Mouse (Mus musculus) embryonic facial prominence, embryonic 14.5 days (tissue): ENCODE results near the gene Rpl10. TPM values are rescaled to one million over a fixed set of nuclear protein-coding genes. Genes with fewer than 3 reads are reported as not detected.
A peak's percentile ranks its signal among the peaks of the same experiment; 100 is the strongest.

Experiments used
- ATAC-seq: fragments of 200-750 bp; cut with Nextera tagmentation; 2 replicates; pipeline ENCODE4 v1.8.0; 2017; ENCODE audit warnings: low read depth, moderate number of reproducible peaks, moderate TSS enrichment
- DNase-seq: peaks from one replicate; pipeline ENCODE4 v3.0.0-alpha.2; 2015; ENCODE audit warnings: low spot score
- H3K27ac ChIP-seq: fragments of 300-500 bp; sonication (generic); replicated peaks from 2 replicates; pipeline ENCODE4 v1.5.1; 2014; ENCODE audit warnings: low read depth, mild to moderate bottlenecking, low read length, moderate library complexity
- H3K27me3 ChIP-seq: fragments of 300-500 bp; sonication (generic); replicated peaks from 2 replicates; pipeline ENCODE4 v1.6.1; 2014; ENCODE audit warnings: low read length; ENCODE audit not compliant: control insufficient read depth, insufficient read depth
- H3K36me3 ChIP-seq: fragments of 300-500 bp; sonication (generic); 2 replicates; pipeline ENCODE4 v1.6.1; 2014; ENCODE audit warnings: low read length, mixed read lengths; ENCODE audit not compliant: control insufficient read depth, insufficient read depth
- H3K4me1 ChIP-seq: fragments of 300-500 bp; sonication (generic); 2 replicates; pipeline ENCODE4 v1.6.1; 2014; ENCODE audit warnings: antibody characterized with exemption, low read length; ENCODE audit not compliant: control insufficient read depth, insufficient read depth
- H3K4me2 ChIP-seq: fragments of 300-500 bp; sonication (generic); 2 replicates; pipeline ENCODE4 v1.6.1; 2014; ENCODE audit warnings: low read depth, mild to moderate bottlenecking, low read length, moderate library complexity, mixed read lengths
- H3K4me3 ChIP-seq: fragments of 300-500 bp; sonication (generic); 2 replicates; pipeline ENCODE4 v1.5.1; 2014; ENCODE audit warnings: low read depth, mild to moderate bottlenecking, low read length
- H3K9ac ChIP-seq: fragments of 300-500 bp; sonication (generic); 2 replicates; pipeline ENCODE4 v1.6.1; 2014; ENCODE audit warnings: low read depth, mild to moderate bottlenecking, low read length, moderate library complexity, mixed read lengths
- H3K9me3 ChIP-seq: fragments of 300-500 bp; sonication (generic); 2 replicates; pipeline ENCODE4 v1.6.1; 2016; ENCODE audit warnings: low read length; ENCODE audit not compliant: control insufficient read depth
- WGBS: fragments of 180-500 bp; shearing (Covaris S2); extraction: QIAGEN DNeasy Blood & Tissue Kit; methylation state at CpG from one replicate; pipeline ENCODE4 v1.1.7; 2014; 5-methylcytosine and 5-hydroxymethylcytosine counted together
- polyA plus RNA-seq: library from polyadenylated mRNA; unstranded; fragments of >200 nt; fragmentation: Nextera tagmentation; extraction: Ambion mirVana; gene quantifications from 2 replicates; pipeline ENCODE4 v1.2.1, GENCODE M21; 2014

The Rpl10 gene
- polyA plus RNA-seq, 1 experiment from 2014 or later, result 935 TPM

DNA sequence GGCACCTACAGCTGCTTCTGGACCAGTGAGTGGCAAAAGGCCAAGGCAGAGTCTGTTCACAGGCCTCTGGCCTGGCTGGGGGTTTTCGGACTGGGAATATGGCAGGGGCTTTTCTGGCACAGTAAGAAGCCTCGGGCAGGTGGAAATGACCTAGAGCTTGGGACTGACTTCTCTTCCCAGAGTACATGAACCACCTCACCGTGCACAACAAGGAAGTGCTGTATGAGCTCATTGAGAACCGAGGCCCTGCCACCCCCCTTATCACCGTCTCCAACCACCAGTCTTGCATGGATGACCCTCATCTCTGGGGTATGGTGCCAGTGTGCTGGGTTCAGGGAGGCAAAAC lies 12.5 kb downstream of the Rpl10 start:
- no peak for ATAC-seq
- Histone ChIP-seq H3K27me3 (no peaks in the 10 kb centered on the region), H3K9ac (peak overlapping the region; percentile 77), H3K4me1 (no peaks in the 10 kb centered on the region), H3K9me3 (no peaks in the 10 kb centered on the region), H3K4me2 (peak overlapping the region; percentile 66), H3K4me3 (peak overlapping the region; percentile 62), H3K27ac (peak overlapping the region; percentile 87), H3K36me3 (no peaks in the 10 kb centered on the region)
- DNase-seq, result no peak
- 23% methylated on average over 5 of the region's 5 CpGs for WGBS

DNA sequence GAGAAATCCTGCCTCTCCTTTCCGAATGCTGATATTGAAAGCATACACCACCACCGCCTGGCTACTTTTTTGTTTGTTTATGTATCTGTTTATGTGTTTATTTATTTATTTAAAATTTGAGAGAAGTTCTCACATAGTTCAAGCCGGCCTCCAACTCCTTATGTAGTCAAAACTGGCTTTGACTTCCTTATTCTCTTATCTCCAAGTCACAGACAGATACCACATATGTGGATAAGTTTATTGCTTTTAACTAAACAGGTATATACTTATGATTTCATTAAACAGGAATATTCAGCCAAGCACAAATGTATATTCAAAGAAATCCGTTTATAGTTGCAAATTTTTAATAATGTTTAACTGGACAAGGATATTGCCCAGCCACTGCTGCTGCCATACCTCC lies 22.8 kb downstream of the Rpl10 start:
- WGBS, result 78% methylated on average over 4 of the region's 4 CpGs

DNA sequence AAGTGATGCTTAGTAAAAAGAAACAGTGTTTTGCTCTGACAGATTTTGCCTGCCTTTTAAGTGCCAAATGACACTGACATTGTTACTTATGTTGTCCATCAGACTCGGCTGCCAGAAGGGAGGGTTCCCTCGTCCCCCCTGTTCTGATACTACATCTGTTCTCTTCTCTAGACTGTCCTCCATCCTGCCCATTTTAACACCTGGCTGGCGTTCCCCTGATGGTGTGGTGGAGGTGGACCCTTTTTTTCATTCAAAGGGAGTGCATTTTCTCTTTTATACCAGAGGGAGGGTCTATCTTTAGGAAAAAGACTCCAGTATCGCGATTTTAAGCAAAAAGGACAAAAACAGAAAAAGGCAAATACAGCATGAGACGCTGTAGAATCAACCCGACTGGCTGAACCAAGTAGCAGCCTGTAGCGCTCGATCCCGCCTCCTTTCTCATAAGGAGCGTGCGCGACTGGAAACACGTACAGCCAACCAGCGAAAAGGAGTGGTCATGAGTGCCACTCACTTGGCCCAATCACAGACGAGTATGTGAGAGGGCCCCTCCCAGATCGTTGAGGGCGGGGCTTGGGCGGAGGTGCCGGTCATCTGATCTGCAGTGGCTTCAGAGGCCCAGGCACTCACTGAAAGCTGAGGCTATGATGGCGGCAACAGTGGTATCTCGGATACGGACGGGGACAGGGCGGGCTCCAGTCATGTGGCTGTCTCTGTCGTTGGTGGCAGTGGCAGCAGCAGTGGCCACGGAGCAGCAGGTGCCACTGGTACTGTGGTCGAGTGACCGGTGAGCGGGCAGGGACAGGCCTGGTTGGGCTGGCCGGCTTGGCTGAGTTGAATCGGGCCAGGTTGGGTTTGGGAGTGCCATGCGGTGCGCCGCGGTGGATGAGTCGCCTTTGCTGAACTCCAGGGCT lies 26.2 kb downstream of the Rpl10 start, which contains the start of gene Atp6ap1:
Gene Atp6ap1, plus strand, starts transcription at position 560 of the 911 bp plus-strand sequence.
- peak within 1 kb of the TSS; percentile 74 for H3K27ac ChIP-seq
- DNase-seq (peak; percentile 97), ATAC-seq (peak; percentile 99)
- no peaks in the 10 kb centered on the region for H3K4me1 ChIP-seq
- H3K4me2 ChIP-seq, result peak within 1 kb of the TSS; percentile 62
- H3K36me3 ChIP-seq, result 0 out of 2 replicates have a peak, but pooled peaks cover 13% of the 10 kb centered on the region
- no peaks in the 10 kb centered on the region for H3K27me3 ChIP-seq
- peak within 1 kb of the TSS; percentile 80 for H3K9ac ChIP-seq
- H3K4me3 ChIP-seq, result peak within 1 kb of the TSS; percentile 61
- 15% methylated on average over 27 of the region's 37 CpGs for WGBS
- no peaks in the 10 kb centered on the region for H3K9me3 ChIP-seq

More for the DNA sequence above, 22.8 kb downstream of the Rpl10 start:
- ATAC-seq, result no peak
- Histone ChIP-seq H3K4me2 (no peak overlapping the region), H3K36me3 (0 out of 2 replicates have a peak, but pooled peaks cover 7% of the 10 kb centered on the region), H3K4me3 (no peak overlapping the region), H3K9ac (no peak overlapping the region), H3K4me1 (no peaks in the 10 kb centered on the region), H3K9me3 (no peaks in the 10 kb centered on the region), H3K27me3 (no peaks in the 10 kb centered on the region), H3K27ac (no peak overlapping the region)
- no peak for DNase-seq

DNA sequence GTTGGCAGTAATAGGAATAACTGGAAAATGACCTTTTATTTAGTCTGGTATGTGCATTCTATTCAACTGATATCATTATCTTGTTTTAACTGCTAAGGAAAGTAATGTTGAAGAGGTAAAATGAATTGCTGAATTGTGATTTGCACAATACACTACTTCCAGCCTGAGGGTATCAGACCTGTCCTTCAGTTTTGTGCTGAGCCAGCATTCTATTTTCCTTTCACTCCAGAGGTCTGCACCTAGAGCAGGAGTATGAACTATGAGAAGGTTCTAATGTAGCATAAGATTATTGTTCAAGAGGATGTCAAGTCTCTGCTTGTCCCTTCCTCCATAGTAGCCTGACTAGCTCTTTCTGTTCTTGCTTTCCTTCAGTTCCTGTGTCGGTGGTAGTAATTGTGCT lies 27.7 kb downstream of the Rpl10 start:
- Histone ChIP-seq H3K27ac (no peak overlapping the region), H3K27me3 (no peaks in the 10 kb centered on the region), H3K36me3 (0 out of 2 replicates have a peak, but pooled peaks cover 25% of the 10 kb centered on the region), H3K4me1 (no peaks in the 10 kb centered on the region), H3K4me3 (no peak overlapping the region), H3K9ac (no peak overlapping the region), H3K4me2 (no peak overlapping the region), H3K9me3 (no peaks in the 10 kb centered on the region)
- WGBS, result 73% methylated on average over 1 of the region's 1 CpGs
- DNase-seq, result no peak
- ATAC-seq, result no peak

DNA sequence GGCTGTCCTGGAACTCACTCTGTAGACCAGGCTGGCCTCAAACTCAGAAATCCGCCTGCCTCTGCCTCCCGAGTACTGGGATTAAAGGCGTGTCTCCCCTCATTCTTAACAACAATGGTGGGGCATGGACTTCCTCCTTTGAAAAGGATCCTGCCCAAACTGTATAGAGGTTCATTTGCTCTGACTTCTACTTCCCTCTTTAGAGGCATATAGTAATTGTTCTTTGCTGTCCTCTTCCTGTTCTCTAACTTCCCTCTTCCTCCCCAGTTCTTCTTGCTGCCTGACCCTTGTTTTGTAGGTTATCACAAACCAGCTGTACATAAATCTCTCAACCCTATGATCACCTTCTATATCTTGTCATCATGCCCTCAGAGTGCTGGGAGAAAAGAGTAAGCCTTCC lies 29.1 kb downstream of the Rpl10 start:
- no peak overlapping the region for H3K4me3 ChIP-seq
- no peaks in the 10 kb centered on the region for H3K9me3 ChIP-seq
- H3K4me2 ChIP-seq, result no peak overlapping the region
- no peak overlapping the region for H3K27ac ChIP-seq
- H3K4me1 ChIP-seq, result no peaks in the 10 kb centered on the region
- 86% methylated on average over 3 of the region's 3 CpGs for WGBS
- no peaks in the 10 kb centered on the region for H3K27me3 ChIP-seq
- ATAC-seq, result no peak
- no peak for DNase-seq
- H3K36me3 ChIP-seq, result 0 out of 2 replicates have a peak, but pooled peaks cover 25% of the 10 kb centered on the region
- H3K9ac ChIP-seq, result no peak overlapping the region

DNA sequence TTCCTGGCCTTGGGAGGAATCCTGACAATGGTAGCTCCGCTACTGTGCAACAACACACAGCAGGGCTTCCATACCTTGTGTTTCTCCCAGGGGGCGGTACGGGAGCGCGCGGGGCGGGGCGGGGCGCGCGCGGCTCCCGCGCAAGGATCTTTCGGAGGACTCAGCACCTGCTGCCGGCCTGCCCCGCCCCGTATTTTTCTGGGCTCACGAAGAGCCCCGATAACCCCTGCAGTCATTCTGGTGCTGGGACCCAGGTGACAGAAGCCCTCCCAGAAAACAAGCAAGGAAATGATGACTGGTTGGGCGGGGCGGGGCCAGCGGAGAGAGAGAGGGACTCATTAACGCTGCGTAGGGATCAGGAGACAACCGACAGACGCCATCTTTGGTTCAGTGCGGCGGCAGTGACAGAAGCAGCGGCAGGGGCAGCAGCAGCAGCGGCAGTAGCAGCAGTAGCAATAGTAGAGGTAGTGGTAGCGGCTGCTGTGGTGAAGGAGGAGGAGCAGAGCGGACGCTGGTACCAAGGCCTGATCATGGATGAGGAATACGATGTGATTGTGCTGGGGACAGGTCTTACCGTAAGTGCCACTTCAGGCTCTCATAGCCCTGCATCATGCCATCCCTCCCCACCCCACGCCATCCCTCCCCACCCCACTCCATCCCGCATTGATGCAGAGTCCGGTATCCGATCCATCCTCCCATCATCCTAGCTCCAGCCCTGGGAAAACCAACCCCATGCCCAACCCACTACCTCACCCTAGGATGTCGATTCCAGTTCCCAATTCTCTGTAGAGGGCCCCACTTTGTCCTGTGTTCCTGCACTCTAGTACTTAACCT lies 34.5 kb downstream of the Rpl10 start, which contains the start of gene Gdi1:
Gene Gdi1, plus strand, starts transcription at position 132 of the 834 bp plus-strand sequence.
- DNase-seq (peak; percentile 80), ATAC-seq (peak; percentile 88)
- peak within 1 kb of the TSS; percentile 57 for H3K4me3 ChIP-seq
- H3K27me3 ChIP-seq, result no peaks in the 10 kb centered on the region
- WGBS, result 17% methylated on average over 27 of the region's 41 CpGs
- peaks cover 55% of the 10 kb centered on the region for H3K36me3 ChIP-seq
- no peaks in the 10 kb centered on the region for H3K9me3 ChIP-seq
- peak within 1 kb of the TSS; percentile 74 for H3K9ac ChIP-seq
- peak within 1 kb of the TSS; percentile 56 for H3K4me2 ChIP-seq
- peak within 1 kb of the TSS; percentile 89 for H3K27ac ChIP-seq
- H3K4me1 ChIP-seq, result no peaks in the 10 kb centered on the region

DNA sequence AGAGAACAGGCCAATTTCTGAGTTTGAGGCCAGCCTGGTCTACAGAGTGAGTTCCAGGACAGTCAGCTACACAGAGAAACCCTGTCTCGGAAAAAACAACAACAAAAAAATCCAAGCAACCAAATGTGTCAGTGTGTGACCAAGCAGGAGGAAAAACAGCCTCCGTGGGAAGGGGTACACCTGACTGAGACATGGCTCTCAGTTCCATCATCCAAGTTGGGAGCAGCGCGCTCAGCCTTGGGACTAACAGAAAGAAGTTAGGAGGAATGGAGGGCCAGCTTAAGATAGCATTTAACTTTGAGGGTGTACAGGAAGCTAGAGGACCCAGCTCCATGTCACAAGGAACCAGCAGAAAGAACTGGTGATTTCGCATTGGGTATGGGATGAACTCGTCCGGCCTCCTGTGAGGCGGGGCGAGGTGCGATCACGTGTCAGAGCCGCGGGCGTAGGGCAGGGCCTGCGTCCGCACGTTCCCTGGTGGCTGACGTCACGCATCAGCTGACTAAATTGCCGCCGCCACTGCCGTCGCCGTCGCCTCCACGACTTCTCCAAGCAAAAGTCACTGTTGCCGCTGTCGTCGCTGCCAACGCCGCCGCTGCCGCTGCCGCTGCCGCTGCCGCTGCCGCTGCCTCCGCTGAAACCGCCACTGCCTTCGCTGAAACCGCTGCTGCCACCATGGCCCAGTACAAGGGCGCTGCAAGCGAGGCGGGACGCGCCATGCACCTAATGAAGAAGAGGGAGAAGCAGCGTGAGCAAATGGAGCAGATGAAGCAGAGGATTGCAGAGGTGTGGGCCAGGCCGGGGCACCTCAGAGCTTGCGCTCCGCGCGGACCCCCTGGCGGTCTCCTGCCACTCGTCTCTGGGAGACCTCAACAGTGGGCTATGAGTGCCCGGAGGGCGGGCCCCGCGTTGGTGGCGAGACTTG lies 42.2 kb downstream of the Rpl10 start, which contains the start of gene Fam50a:
Gene Fam50a, plus strand, starts transcription at position 494 of the 925 bp plus-strand sequence.
- no peaks in the 10 kb centered on the region for H3K27me3 ChIP-seq
- H3K9ac ChIP-seq, result peak within 1 kb of the TSS; percentile 83
- peak within 1 kb of the TSS; percentile 81 for H3K27ac ChIP-seq
- H3K4me3 ChIP-seq, result peak within 1 kb of the TSS; percentile 62
- H3K9me3 ChIP-seq, result no peaks in the 10 kb centered on the region
- peak within 1 kb of the TSS; percentile 66 for H3K4me2 ChIP-seq
- peaks cover 32% of the 10 kb centered on the region for H3K36me3 ChIP-seq
- 28% methylated on average over 35 of the region's 59 CpGs for WGBS
- ATAC-seq, result peak; percentile 96
- H3K4me1 ChIP-seq, result no peaks in the 10 kb centered on the region
- peak; percentile 94 for DNase-seq
